Mouse (Mus musculus): ENCODE measurements at regions not wholly inside any gene's neighbourhood (a gene's known extent, or its start where the extent isn't known, plus 50 kb on each side); places are given as distances from the start of the nearest gene placed in this dataset.

DNA sequence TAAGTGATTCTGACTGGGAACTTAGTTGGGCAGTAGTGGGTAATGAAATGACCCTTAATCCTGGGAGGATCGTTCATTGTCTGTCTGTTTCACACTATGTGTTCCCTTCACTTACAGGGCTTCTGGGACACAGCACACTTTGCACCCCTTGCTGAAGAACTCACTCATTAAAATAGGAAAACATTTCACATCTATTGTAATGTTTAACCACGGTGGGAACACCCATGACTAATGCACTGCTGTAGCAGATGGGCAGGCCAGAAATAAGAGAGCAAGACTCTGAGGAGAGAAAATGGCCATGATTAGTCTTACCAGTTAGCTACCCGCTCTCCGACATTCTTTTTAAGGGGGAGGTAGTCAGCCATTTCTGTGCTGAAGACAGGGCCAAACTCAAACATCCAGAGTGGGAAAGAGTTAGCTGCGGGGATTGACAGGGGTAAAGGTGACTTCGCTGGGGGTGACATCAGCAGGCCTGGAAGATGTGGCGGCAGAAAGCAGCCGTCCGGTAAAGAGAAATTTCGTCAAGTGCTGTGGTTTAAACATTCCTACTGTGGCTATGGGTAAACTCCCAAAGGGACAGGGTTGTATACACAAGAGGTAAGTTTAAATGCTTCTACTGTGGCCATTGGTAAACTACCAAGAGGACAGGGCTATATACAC, 167.3 kb upstream of the Agap1 start:
- no peak for ATAC-seq (replicated peaks; ENCODE audit: low read depth, poor library complexity, severe bottlenecking)

DNA sequence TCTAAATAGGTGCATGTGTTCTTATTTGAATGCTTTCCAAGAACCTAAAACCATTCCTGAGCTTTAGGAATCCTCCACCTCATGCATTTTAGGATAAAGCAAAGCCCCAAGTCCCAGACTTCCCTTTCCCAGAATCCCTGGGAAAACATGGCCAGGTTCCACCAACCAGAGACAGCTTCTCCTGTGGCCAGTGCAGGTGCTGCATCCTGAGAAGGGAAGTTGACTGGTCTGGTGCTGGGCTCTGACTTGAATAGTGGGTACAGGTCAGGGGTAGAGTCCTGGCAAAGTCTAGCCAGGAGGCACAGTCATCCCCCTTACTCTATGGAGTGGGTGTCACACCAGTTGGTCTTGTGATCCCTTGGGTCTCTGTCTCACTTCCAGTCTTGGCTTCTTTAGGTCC, 166.6 kb upstream of the Agap1 start:
- ATAC-seq (replicated peaks; ENCODE audit: low read depth, poor library complexity, severe bottlenecking) = no peak

DNA sequence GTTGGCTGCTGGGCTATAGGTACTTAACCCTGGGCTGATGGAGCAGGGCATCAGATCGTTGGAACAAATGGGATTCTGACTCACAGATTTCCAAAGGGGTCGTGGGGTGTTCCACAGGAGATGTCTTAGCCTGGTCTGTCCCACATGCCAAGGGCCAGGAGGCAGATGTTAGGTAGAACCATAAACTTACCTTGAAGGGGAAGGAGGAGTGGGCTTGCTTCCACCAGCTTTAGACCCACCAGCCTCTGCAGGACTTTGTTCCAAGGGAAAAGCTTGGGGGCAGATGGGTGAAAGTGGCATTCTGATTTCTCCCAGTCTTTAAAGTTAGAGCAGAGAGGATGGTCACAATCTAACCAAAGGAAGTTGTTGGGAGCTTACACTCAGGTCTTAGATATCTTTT, 165.7 kb upstream of the Agap1 start:
- ATAC-seq (replicated peaks; ENCODE audit: low read depth, poor library complexity, severe bottlenecking) = no peak

DNA sequence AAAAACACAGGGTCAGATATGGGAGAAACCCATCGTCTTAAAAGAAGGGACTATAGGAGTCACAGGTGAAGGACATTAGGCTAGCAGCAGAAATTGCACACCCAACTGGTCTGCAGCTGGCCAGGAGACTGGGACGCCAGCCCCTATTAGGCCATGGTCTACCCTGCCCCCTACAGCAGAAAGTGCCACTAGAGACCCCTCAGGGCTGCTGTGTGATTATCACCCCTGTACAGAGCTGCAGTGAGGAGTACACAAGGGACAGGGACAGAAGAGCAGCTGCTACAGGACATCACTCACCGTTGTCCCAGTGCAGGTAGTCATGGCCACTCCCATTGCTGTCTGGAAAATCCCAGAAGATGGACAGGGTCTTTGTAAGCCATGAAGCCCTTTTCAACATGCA, 157.9 kb upstream of the Agap1 start:
- ATAC-seq (replicated peaks; ENCODE audit: low read depth, poor library complexity, severe bottlenecking) = no peak

DNA sequence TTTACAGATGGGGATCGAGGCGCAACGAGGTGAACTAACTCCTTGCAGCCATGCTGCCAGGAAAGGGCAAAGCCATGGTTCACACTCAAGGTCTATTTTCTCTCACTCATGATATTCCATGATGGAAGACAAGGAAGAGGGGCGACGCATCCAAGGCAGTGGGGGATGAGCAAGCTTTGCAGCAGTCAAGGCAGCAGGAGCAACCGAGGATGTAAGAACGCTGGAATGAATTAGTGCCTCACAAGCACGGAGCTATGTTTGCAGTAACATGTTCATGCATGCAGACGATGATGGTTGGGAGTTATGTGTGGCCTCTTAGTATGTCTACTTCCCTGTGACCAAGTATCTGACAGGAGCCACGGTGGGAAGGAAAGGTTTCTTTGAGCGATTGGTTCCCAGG, 156.8 kb upstream of the Agap1 start:
- ATAC-seq (replicated peaks; ENCODE audit: low read depth, poor library complexity, severe bottlenecking) = no peak

DNA sequence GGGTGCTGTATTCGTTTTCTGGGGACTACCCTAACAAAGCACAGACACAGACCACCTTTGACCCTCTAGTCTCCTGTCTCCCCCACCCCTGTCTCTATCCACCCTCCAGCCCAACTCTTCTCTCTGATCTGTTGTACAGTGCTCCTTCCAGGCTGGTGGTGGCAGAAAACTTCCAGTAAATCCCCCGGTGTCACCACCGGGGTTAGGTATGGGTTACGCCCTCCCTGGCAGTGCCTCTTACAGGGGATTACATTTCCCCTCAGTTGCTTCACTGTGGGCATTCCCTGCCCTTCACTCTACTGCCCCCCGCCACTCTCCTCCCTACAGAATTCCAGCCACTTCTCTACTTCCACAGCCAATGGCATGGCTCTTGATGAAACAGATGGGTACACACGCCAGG, 153.5 kb upstream of the Agap1 start:
- no peak for ATAC-seq (replicated peaks; ENCODE audit: low read depth, poor library complexity, severe bottlenecking)

DNA sequence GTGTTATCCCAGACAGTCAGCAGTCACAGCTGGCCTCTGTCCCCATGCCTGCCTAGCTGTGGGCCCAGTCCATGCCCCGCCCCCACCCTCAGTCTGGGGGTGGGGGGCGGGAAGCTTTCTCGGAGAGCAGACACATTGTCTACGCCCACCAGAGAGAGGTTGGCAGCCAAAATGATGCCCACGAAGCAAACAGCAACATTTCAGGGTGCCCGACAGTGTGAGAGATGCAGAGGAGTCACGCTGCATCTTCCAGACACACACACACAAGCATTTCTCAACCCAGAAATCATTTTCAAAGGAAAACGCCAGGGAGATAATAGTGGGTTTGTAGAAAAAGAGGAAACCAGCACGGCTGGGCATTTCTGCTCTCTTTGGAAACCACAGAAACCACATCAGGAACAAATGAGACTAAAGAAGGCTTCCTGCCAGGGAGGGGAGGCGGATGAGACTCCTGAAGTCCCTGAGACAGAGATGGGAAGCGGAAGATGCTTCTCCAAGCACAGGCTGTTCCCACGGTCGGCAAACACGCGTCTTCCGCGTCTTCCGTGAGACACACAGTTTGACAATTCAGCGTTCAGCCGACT, 152.1 kb upstream of the Agap1 start:
- peak; percentile 93 for ATAC-seq (replicated peaks; ENCODE audit: low read depth, poor library complexity, severe bottlenecking)

DNA sequence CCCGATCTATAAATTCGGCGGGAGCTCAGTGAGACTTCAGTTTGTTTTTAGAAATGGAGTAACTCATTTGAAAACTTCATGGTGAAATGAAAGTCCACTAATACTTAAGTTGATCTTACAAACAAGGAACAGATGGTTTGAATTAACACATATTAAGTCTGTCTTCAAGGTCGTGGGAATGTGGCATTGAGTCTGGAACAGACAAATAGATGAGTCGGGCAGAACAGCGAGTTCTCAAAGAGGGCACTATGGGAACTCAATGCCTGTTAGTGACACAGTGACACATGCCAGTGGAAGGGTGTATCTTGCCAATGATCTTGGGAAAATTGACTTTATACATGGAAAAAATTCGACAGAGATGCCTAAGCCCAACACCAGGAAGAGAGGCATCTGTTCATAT, 149.4 kb upstream of the Agap1 start:
- no peak for ATAC-seq (replicated peaks; ENCODE audit: low read depth, poor library complexity, severe bottlenecking)

DNA sequence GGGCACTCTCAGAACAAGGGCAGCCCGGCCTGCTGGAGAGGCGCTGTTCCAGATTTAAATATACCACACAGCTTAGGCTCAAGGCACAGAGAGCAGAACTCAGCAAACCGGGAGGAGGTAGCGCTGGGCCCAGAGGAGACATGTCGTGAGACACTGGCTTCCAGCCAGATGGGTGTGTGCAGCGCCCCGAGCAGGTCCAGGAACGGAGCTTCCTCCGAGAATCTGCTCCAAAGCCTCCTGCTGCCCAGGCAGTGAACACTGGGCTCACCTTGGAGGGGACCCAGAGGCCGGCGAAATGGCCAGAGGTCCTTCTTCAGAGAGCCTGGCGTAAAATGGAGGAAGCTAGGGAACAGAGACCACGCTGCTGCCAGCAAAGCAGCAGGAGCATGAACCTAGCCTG, 145.8 kb upstream of the Agap1 start:
- no peak for ATAC-seq (replicated peaks; ENCODE audit: low read depth, poor library complexity, severe bottlenecking)

DNA sequence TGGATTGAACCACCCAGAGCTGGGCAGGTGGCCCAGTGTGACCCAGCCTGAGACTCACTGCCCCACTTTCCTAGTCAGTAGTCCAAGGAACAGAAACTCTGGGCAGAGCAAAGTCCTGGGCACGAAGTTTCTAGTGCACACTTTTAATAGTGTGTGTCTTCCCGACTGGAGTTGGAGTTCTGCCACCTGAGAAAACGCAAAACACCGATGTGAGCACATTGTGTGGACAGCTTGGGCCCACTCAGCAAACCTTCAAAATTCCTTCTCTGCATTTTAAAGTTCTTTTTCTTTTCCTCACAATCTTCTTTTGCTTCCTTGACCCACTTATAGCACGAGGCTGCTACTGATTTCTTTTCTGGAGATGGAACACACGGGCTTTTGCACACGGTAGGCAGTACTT, 141.5 kb upstream of the Agap1 start:
- ATAC-seq (replicated peaks; ENCODE audit: low read depth, poor library complexity, severe bottlenecking) = no peak

DNA sequence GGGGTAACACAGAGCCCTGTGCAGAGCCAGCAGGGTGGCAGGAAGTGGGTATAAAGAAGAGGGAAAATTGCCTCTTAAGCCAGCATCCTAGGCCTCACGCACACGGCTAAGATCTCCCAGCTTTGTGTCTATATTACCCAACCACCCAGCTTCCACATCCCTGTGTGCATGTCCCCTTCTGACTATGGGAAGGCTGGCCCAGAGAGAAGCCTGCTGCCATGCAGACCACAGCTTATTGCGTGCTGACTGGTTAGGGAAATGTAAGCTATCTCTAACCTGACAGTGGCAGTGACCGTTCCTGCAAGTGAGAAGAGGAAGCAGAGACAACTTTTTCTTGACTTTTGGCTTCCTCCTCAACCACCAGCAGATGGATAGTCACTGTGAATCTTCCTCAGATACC, 136.7 kb upstream of the Agap1 start:
- peak; percentile 63 for ATAC-seq (replicated peaks; ENCODE audit: low read depth, poor library complexity, severe bottlenecking)

DNA sequence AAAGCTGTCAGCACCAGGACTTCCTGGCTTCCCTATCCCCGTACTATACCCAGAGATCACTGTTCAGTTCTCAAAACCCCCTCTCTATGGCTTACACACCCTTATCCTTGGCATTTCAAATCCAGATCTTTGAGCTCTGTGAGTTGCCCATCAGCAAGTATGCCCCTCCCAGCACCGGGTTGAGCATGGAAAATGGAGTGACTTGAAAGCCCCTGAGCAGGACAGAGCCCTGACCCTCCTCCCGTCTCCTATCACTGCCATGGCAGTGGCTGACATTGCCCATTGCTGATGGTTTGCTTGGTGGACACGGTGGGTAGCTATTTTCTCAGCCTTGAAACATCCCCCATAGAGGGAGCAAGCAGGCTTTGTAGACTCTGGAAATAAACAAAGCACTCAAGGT, 135.9 kb upstream of the Agap1 start:
- no peak for ATAC-seq (replicated peaks; ENCODE audit: low read depth, poor library complexity, severe bottlenecking)

DNA sequence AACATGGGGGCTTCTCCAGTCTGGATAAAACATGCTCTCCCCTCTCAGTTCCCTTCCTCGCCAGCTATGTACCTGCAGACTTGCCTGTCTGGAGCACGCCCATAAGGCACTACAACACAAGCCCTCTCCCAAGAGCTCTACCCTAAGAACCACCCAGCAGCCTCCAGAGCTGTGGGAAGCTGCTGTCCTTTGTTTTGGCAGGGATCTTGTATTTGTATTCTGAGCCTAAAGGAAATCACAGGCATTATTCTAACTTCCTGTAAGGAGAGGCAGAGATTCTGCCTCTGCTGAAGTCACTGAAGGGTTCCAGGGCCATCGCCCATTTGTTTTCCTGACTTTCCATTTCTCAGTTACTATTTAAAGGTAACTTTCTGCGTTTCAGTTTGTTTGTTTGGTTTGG, 132.0 kb upstream of the Agap1 start:
- ATAC-seq (replicated peaks; ENCODE audit: low read depth, poor library complexity, severe bottlenecking) = no peak

DNA sequence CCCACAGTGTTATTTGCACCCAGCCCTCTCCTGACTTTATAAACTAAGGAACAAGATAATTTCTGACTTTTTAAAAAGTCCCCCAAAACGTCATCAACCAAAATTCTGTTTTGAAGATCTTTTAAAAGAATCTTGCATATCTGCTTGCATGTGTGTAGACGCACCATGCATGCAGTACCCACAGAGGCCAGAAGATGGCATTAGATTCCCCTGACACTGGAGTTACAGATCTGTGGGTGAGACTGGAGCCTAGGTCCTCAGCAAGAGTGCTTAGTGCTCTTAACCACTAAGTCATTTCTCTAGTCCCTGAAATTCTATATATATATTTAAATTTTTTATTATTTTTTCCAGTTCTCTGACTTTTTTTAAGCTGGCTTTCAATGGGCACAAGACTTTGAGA, 131.5 kb upstream of the Agap1 start:
- ATAC-seq (replicated peaks; ENCODE audit: low read depth, poor library complexity, severe bottlenecking) = 0 out of 2 replicates have a peak, but pooled peaks have one; percentile 68

DNA sequence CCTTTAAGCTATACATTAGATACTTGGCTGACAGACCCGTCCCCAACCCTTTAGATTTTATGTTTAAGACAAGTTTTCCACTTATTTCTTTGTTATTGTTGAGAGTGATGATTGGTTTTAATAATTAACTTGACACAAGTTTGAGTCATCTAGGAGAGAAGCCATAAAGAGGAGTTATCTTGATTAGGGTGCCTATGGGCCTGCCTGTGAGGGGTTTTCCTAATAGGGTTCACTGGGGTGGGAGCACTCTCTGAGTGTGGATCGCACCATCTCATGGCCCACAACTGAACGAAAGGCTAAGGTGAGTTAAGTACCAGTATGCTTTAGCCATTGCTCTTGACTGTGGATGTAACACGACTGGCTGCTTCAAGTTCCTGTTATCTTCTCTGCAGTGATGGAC, 123.3 kb upstream of the Agap1 start:
- ATAC-seq (replicated peaks; ENCODE audit: low read depth, poor library complexity, severe bottlenecking) = no peak

DNA sequence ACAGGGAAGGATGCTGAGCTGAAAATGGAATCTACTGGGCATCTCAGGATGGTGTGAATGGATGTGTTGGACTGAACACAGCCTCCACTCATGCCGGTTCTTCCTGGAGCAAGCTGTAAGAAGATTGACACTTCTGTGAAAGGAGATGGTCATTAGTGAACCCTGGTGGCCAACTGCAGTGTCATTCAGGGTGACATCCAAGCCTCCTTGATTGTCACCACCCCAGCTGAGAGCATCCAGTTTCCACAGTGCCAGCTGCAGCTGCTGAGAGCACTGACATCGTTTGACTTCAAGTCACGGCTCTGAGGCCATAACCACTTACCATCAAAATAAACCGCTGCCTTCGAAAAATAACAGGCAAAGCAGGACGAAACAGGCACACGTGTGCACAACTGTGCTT, 121.9 kb upstream of the Agap1 start:
- no peak for ATAC-seq (replicated peaks; ENCODE audit: low read depth, poor library complexity, severe bottlenecking)

DNA sequence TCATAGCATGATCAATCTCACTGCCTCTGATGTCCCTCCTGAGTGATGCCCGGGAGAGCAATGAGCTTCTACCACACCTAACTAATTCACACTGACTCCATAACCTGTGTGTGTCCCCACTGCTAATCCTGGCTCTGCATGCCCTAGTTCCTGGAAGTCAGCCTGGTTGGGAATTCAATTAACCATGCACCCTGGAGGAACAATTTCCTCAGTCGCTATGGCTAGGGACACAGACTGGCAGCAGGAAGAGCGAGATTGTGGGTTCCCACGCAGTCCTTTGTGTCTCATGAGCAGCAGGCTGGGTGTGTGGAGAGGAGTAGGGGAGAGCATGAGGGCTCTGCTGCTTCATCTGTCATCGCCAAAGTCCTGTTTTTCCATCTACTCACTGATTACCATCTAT, 116.7 kb upstream of the Agap1 start:
- no peak for ATAC-seq (replicated peaks; ENCODE audit: low read depth, poor library complexity, severe bottlenecking)

DNA sequence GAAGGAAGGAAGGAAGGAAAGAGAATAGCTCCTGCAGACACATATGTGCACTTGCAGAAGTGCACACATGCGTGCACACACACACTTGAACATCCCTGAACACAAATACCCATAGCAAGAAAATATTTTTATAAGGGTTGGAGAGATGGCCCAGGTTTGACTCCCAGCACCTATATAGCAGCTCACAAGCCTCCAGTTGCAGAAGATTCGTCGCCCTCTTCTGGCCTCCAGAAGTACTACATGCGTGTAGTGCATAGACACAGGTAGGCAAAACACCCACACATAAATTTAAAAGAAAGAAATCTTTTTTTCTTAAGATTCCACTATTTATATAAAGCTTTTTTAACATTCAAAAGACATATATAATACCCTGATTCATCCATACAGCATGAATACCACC, 111.8 kb upstream of the Agap1 start:
- no peak for ATAC-seq (replicated peaks; ENCODE audit: low read depth, poor library complexity, severe bottlenecking)

DNA sequence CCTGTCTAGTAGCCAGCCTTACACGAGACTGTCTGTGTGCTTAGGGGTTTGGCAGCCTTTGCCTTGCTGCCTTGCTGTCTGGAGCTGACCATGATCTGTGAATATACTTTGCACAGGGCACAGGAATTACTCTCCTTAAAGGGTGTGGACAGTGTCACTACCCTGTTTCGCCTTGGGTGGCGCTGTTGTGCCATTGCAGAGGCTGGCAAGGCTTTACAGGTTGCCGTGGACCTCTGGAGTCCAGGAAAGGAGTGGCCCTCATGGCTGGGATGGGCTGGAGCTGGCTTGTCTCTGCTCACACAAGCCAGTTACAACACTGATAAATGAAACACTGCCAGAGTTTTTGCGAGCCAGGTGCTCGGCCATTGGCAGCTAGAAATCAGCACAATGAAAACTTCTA, 110.1 kb upstream of the Agap1 start:
- ATAC-seq (replicated peaks; ENCODE audit: low read depth, poor library complexity, severe bottlenecking) = peak; percentile 65; the same call in 1 of the 2 replicates

DNA sequence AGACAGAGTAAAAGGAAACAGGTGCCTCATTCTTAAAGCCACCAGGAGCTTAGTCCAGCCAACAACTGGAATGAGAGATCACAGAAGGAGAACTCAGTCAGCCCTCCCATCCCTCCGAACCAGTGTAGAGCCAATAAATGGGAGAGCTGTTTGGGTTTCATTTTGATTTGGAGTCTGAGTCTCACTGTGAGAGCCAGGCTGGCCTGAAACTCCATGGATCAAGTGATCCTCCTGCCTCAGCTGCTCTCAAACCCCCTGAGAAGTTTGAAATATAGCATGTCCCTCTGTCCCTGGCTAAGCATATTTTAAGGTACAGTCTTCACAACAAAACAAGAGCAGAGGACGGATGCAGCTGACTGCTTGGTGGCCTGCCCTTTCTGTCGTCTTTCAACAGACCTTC, 107.3 kb upstream of the Agap1 start:
- ATAC-seq (replicated peaks; ENCODE audit: low read depth, poor library complexity, severe bottlenecking) = no peak

DNA sequence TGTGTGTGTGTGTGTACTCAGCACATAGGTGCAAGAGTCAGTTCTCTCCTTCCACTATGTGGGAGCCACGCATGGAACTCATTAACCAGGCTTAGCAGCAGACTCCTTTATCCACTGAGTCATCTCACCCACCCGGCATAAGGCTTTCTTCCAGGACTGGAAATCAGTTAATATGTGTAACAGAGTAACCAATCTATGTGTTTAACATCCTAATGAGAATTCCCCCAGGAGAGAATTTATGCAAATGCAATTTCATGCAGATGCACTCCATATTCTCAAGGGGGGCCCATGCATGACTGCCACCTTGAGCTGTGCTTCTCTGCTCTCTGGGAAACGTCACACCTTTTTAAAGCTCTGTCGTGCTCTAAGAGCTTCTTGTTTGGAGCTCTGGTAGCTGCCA, 101.7 kb upstream of the Agap1 start:
- ATAC-seq (replicated peaks; ENCODE audit: low read depth, poor library complexity, severe bottlenecking) = no peak

DNA sequence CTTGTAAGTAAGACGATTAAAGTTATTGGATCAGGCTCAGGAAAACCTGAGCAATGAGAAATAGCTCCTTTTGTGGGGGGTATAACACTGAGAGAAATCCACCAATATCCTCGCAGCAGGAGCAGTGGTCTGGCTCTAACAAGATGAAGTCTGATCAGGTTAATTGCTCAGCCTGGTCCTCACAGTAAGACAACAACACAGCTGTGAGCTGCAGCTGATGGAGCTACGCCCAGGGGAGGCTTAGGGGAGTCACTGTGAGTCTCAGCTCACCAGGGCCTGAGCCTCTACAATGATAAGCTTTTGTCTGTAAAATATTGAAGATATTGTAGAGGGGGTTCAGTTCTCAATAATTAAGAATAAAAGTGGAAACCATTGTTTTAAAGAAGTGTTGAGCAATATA, 95.3 kb upstream of the Agap1 start:
- ATAC-seq (replicated peaks; ENCODE audit: low read depth, poor library complexity, severe bottlenecking) = no peak
